Mouse (Mus musculus): ENCODE data around the gene Nufip1.

Gene Nufip1

GRCm38 (mm10) chr14:76134975-76135374 is 24.3 kb downstream of the Nufip1 start:
- in situ Hi-C loops (cut with MboI, MseI) = no loop called here

- in situ Hi-C loops (cut with MboI, MseI) = no loop called here
These were observed 34.6 kb downstream of the Nufip1 start for GRCm38 (mm10) chr14:76145248-76145647.

- in situ Hi-C loops (cut with MboI, MseI) = no loop called here
These were observed 35.2 kb downstream of the Nufip1 start for GRCm38 (mm10) chr14:76145868-76146267.

- in situ Hi-C loops (cut with MboI, MseI) = no loop called here
These were observed 36.4 kb downstream of the Nufip1 start for GRCm38 (mm10) chr14:76147061-76147460.

GRCm38 (mm10) chr14:76148294-76148693 is 37.6 kb downstream of the Nufip1 start:
- in situ Hi-C loops (cut with MboI, MseI) = no loop called here

GRCm38 (mm10) chr14:76149531-76150179 is 39.0 kb downstream of the Nufip1 start:
- in situ Hi-C loops (cut with MboI, MseI) = loop anchor here (5.0 to 10.0 kb wide), 2 partner anchors 265 to 323 kb away; partner anchors contain the start of gene Tsc22d1

- in situ Hi-C loops (cut with MboI, MseI) = loop anchor here (5.0 to 10.0 kb wide), 2 partner anchors 264 to 322 kb away; partner anchors contain the start of gene Tsc22d1
These were observed 39.8 kb downstream of the Nufip1 start for GRCm38 (mm10) chr14:76150499-76150898.

- in situ Hi-C loops (cut with MboI, MseI) = loop anchor here (5.0 to 10.0 kb wide), 2 partner anchors 264 to 321 kb away; partner anchors contain the start of gene Tsc22d1
These were observed 40.3 kb downstream of the Nufip1 start for GRCm38 (mm10) chr14:76151011-76151410.

- in situ Hi-C loops (cut with MboI, MseI) = loop anchor here (5.0 to 10.0 kb wide), 2 partner anchors 263 to 321 kb away; partner anchors contain the start of gene Tsc22d1
These were observed 41.1 kb downstream of the Nufip1 start for GRCm38 (mm10) chr14:76151820-76152161.

- in situ Hi-C loops (cut with MboI, MseI) = loop anchor here (5.0 to 10.0 kb wide), 2 partner anchors 262 to 320 kb away; partner anchors contain the start of gene Tsc22d1
These were observed 41.7 kb downstream of the Nufip1 start for GRCm38 (mm10) chr14:76152162-76153002.

GRCm38 (mm10) chr14:76153003-76153675 is 42.4 kb downstream of the Nufip1 start:
- in situ Hi-C loops (cut with MboI, MseI) = loop anchor here (5.0 to 10.0 kb wide), 2 partner anchors 262 to 319 kb away; partner anchors contain the start of gene Tsc22d1

GRCm38 (mm10) chr14:76153828-76154227 is 43.1 kb downstream of the Nufip1 start:
- in situ Hi-C loops (cut with MboI, MseI) = loop anchor here (5.0 to 10.0 kb wide), 2 partner anchors 261 to 318 kb away; partner anchors contain the start of gene Tsc22d1

GRCm38 (mm10) chr14:76158192-76158785 is 47.6 kb downstream of the Nufip1 start:
- in situ Hi-C loops (cut with MboI, MseI) = loop anchor here (10.0 kb wide), 1 partner anchor 257 kb away; the partner anchor contains the start of gene Tsc22d1

GRCm38 (mm10) chr14:76160580-76160979 is 49.9 kb downstream of the Nufip1 start:
- in situ Hi-C loops (cut with MboI, MseI) = loop anchor here (5.0 kb wide), 1 partner anchor 82 kb away; no protein-coding TSS in a partner anchor

- in situ Hi-C loops (cut with MboI, MseI) = loop anchor here (5.0 kb wide), 1 partner anchor 78 kb away; no protein-coding TSS in a partner anchor
These were observed 53.5 kb downstream of the Nufip1 start for GRCm38 (mm10) chr14:76164236-76164635.

GRCm38 (mm10) chr14:76164904-76165755 is 54.4 kb downstream of the Nufip1 start:
- in situ Hi-C loops (cut with MboI, MseI) = loop anchor here (5.0 kb wide), 1 partner anchor 77 kb away; no protein-coding TSS in a partner anchor

GRCm38 (mm10) chr14:76169876-76170466 is 59.3 kb downstream of the Nufip1 start:
- in situ Hi-C loops (cut with MboI, MseI) = no loop called here

GRCm38 (mm10) chr14:76171285-76171684 is 60.6 kb downstream of the Nufip1 start:
- in situ Hi-C loops (cut with MboI, MseI) = no loop called here

- in situ Hi-C loops (cut with MboI, MseI) = no loop called here
These were observed 63.6 kb downstream of the Nufip1 start for GRCm38 (mm10) chr14:76174328-76174727.

- in situ Hi-C loops (cut with MboI, MseI) = no loop called here
These were observed 65.1 kb downstream of the Nufip1 start for GRCm38 (mm10) chr14:76175808-76176207.

All from T-helper 1 cell (primary cell).